Mouse (Mus musculus) adrenal gland, adult 18-20 months (tissue): ENCODE data around the gene Rnf10. TPM values are rescaled to one million over a fixed set of nuclear protein-coding genes. Genes with fewer than 3 reads are reported as not detected.
A peak's percentile ranks its signal among the peaks of the same experiment; 100 is the strongest.

ENCODE experiments used
- DNase-seq, 2 experiments: peaks; one replicate each; pipeline ENCODE4 v3.0.0; 2021 to 2022; ENCODE audit warnings: low spot score in 2 of 2
- total RNA-seq, 2 experiments: library from RNA; stranded (reverse); gene quantifications; 1 replicate in 1 of 2; 2 replicates in 1 of 2; pipeline ENCODE4 v1.2.3; 2021

Gene Rnf10
- total RNA-seq, 2 experiments from 2014 or later, result 224 to 268 TPM

DNA sequence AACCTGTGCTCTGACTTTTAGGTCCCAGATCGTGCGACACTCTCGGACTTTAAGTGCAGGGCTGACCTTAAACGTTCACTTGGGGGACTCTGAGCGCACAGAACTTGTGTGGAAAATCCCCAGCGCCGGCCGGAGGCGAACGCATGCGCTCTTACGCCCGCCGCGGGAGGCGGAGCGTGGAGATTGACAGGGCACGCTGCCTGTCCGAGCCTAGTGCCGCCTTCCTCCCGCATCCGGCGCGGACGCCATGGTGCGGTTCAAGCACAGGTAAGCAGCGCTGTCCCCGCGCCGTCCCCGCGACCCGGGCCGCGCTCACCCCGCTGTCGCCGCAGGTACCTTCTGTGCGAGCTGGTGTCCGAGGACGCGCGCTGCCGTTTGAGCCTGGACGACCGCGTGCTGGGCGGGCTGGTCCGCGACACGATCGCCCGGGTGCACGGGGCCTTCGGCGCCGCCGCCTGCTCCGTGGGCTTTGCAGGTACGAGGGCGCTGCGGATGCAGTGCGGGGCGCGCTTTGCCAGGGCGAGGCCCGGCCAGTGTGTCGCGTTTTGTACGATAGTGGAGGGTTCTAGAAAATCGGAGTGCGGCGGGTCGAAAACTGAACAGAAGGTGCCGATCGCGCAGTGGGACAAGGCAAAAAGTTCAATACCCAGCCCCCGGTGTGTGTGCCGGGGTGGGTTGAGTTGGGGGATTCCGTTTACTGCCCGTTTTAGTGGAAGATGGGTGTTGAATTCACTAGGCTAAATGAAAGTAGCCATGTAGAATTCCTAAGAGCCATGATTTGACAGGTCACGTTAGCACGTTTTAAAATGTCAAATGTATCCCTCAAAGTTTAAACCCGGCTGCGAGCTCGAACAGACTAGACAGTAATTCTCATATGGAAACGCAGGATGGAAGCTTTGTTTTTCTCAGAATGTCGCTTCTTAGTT lies 34.6 kb downstream of the Rnf10 start:
- DNase-seq, result peak; percentile 92 to 93

DNA sequence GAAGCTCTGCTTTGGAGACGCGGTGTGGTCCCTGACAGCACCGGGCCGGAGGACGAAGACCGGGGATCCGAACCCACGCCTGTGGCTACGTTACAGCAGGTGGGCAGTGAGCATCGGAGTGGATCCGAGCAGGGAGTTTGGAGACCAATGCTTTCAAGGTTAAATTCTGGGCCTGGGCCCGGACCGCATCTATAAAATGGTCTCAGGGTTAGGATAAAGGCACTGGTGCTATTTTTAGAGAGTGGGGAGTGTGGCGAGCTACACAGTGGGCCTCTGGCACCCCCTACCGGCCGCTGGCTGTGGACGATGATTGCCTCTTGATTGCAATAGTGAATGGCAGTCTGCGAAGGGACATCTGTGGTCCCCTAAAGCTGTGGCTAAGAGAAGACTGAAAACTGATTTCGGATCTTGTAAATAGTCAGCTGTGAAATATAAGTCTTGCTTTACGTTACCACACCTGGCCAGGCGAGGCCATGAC lies 36.9 kb downstream of the Rnf10 start, which contains the start of gene Pop5:
TSS of gene Pop5 (plus strand) at position 51 of the 478 bp plus-strand sequence.
- peak; percentile 90 to 93 for DNase-seq

DNA sequence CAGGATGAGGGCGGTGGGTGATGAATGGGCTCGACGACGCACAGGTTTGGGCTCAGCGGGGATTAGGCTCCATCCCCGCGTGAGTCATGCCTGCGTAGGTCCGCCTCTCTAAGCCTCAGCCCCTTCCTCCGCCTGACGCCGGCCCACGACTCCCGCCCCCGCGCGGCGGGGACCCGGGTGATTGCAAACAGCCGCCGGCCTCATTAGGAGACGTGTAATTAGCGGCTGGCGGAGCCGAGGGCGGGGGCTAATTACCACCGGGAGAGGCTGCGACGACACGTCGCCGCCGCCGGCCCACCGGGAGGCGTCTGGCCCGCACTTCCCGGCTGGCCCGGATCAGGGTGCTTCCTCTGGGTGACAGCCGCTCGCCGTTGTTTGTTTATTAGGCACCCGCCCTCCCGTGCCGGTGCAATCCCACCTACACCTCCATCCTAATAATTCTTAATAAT lies 37.4 kb downstream of the Rnf10 start:
- peak; percentile 73 to 76 for DNase-seq

DNA sequence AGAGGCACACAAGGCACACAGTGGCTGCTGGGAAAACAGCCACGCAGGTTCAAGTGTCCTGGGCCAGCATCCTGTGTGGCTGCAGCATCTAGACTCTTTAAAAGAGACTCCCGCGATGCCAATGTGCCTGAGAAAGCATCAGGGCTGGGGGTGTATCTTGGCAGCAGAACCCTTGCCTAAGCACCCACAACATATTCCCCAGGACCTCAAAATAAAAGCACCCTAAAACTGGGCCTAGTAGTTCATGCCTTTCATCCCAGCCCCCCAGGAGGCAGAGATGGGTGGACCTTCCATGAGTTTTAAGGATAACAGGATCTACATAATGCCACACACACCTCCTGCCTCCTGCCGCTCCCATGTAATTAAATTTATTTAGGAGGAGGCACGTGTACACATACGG lies 38.2 kb downstream of the Rnf10 start:
- no peak for DNase-seq

DNA sequence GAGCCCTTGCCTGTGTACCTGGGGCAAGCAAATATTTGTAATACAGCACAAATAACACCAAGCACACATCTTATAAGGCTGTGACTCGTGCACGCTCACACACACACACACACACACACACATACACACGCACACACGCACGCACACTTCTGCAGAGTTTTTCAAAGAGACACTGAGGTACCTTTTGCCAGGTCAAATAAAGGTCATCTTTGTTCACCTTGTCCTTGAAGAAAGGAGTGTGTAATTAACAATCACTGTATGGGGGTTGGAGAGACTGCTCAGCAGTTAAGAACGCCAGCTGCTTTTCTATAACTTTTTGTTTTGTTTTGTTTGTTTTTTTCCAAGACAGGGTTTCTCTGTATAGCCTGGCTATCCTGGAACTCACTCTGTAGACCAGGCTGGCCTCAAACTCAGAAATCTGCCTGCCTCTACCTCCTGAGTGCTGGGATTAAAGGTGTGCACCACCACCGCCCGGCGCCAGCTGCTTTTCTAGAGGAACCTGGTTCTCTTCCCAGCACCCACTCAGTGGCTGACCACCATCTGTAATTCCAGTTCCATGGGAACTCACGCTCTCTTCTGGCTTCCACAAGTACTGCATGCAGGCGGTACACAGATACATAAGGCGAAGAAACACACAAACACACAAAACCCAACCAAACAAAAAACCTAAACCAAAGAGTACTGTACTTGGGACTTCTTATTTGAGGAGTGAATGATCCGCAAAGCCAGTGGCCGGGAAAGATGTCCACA lies 39.5 kb downstream of the Rnf10 start:
- DNase-seq, result no peak

DNA sequence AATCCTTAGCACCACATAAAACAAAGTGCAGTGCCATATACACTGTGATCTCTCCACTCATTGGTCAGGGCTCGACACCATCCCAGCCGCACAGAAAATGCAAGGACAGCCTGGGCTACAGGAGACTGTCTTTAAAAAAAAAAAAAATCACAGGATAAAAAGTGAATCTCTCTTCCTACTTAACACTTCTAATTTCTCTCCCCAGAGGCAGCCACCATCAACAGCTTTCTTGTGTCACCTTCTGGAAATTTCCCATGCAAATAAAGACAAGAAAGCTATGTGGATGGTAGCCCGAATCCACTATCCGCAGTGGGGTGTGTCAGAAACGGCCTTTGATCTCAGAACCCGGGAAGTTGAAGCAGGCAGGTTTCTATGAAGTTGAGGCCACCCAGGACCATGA lies 40.2 kb downstream of the Rnf10 start:
- no peak for DNase-seq

DNA sequence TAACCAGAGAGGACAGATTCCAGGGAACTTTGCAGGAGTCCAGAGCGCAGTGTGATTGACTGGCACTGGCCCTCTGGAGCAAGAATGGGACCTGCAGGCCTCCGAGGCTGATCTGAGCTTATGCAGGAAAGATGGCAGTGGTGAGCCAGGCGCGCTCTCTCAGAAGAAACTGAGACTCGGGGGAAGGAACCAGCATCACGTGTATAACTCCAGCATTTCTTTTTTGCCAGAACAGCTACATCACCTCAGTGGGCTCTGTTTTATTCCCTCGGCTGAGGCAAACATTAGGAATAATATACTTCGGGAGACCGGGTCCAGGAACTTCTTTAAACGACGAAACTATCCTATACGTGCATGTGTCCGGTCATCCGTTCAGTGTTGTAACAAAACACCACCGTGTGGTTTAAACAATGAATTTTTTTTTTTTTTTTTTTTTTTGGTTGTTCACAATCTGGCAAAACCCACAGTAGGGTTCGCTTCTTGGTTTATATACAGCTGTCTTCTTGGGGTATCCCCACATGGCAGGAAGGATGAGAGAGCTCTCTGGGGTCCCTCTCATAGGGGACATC lies 41.1 kb downstream of the Rnf10 start:
- no peak for DNase-seq

DNA sequence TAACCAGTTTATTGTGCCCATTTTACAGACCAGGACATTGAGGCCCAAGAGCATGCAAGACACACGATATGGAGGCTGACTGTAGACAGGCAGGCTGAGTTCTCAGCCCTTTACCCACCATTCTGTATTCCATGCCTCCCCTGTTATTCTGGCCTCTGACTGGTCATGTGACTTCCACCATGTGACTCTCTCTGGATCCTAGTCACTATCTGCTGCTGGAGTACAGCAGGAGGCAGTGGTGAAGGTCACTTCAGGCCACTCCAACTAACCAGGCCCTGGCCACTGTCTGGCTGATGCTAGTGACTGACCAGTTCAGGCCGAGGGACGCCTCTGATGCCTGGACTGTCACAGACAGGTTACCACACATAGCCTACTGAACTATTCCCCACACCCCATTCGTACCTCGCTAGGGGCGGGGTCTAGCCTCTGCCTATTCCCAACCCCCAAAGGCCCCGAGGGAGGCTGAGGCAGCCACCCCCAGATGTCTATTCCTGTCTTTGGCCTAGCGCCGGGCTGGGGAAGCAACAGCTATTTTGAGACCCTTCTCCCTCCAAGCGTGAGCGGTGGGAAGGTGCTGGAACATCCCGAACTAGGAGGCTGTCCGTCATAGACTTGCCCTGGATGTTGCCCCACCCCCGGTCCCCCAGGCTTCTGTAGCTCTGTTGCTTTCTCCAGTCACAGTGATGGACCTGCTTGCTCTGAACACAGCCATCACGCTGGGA lies 41.7 kb downstream of the Rnf10 start:
- DNase-seq, result no peak

DNA sequence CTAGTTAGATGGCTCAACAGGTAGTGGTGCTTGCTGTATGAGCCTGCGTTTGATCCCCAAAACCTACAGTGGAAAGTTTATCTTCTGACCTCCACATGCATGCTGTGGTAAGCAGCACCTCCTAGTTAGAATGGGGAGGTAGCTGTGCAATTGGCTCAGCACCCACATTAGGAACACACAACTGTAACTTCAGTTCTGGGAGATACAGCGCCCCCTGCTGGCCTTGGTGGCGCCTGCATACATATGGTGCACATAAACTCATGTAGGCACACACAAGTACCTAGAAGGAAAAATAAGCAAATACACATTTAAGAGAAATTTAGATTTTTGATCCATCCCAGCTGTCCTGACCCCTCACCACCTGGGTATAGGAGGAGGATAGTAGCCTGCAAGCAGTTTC lies 50.2 kb downstream of the Rnf10 start:
- no peak for DNase-seq

DNA sequence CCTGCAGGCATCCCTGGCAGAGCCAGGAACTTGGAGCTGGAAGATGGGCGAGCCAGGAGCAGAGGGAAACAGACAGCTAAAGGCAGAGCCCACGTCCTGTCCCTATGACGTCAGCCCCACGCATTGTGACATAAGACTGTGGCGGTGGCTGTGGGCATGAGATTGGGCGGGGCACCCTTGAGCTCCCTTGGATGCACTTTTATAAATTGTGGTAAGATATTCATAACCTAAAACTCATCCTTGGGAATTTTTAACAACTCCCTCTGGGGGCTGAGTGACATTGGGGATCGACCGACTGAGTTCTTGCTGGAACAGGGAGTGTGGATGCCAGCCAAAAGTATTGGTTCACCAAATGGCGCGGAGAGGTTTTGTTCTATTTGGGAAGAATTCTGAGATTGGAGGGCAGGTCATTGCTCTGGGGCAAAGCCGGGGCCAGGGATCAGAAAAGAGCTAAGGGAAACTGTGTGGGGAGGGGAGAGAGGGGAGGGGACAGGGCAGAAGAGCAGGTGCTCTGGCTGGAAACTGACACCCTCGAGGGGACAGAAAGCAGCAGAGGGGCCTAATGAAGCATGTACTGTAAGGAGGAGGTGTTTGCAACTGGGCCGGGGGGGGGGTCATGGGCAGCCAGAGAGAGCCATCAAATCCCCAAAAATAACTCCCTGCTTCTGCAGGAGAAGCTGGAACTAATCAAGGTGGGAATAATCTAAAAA lies 51.6 kb downstream of the Rnf10 start:
- no peak for DNase-seq

DNA sequence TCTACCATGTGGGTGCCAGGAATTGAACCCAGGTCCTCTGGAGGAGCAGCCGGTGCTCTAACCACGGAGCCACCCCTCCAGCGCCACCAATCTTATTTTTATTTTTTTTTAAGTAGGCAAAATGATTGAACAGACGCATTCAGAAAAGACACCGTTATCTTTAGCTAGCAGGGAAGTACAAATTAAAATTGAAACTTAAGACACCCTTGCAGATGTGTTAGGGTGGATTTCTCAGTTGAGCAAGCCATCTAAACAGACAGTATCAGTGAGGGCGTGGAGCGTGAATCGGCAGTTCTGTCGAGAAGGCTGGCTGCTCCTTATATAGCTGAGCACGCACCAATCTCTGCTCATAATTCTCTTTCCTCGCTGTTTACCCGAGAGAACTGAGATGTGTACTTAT lies 54.7 kb downstream of the Rnf10 start:
- DNase-seq, result no peak

DNA sequence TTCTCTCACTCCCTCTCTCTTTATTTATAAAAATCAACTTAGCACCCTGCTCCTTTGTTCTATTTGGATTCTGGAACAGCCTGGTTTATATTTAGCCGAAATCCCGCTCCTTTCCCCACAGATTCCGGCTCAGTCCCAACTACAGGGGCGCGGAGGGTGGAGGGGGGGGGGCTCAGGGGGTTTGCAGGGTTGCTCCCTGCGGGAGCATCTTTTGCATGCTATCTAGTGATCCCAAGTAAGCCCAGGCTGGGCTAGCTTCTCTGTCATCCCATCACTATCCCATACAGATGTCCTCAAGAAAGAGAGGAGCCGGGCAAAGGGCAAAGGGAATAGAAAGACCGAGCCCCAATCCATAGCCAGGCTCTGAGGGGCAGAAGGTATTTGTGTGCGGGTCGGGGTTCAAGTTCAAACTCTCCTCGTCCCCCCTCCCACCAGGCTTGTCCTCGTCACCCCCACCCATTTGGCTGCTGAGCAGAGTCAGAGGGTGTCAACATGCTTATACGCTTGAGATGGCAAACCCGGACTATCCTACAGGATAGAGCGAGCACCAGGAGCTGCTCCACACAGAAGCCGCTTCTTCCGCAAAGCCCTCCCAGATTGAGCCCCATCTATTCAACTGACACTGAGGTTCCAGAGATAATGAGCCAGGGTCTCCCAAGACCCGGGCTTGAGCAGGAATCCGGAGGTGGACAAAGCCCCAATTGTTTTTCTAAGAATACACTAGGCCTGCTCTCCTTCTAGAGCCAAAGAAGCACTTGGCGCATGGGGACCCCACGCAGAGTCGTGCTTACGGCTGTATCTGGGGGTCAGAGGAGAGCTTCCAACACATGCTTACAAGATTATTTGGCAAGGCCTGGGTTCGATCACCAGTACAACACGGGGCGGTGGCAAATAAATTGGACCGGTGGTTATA lies 57.2 kb downstream of the Rnf10 start:
- DNase-seq, result no peak

DNA sequence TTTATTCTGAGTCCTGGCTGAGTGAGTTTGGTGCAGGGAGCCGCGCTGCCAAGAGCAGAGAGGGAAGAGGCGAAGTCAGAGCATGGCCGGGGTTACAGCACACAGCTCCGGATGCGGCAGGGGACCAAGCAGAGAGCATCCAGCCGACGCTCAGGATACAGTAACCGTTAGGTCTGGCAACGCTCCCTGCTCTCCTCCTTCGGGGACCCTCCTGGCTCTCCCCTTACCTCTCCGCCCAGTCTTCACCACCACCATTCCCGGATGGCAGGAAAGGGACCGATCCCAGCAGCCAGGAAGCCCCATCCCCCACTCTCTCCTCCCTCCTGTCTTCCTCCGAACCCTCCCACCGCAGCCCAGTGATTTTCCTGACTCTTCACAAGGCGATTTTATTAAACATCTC lies 57.8 kb downstream of the Rnf10 start:
- DNase-seq, result no peak

DNA sequence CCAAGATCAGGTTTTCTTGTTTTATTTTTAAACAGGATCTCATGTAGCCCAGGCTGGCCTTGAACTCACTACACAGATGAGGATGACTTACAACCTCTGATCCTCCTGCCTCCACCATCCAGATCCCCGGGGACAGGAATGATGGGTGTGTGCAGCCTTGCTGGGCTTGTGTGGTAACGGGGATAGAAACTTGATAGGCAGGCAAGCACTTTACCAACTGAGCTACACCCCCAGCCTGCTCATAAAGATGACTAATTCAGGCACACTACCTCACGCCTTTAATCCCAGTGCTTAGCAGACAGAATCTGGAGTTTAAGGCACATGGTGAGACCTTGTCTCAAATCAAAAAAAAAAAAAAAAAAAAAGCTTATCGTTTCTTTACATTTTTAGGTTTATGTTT lies 59.8 kb downstream of the Rnf10 start:
- no peak for DNase-seq

DNA sequence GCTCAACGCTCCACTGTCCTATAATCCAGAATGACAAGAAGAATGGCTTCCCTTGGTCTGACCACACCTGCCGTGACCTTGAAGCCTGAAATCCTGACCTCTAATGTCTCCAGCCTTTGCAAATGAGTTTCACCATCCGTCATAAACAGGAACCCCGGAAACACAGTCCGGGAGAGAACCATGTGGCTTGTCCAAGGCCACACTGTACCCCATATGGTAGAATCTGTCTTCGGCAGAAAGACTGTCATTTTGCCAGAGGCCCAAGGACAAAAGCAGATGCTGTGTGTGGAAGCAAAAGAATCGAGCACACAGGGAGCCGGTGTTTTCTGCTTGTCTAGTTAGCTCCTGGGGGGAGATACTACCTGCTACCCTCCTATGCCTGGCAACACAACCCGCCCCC lies 60.2 kb downstream of the Rnf10 start:
- no peak for DNase-seq

DNA sequence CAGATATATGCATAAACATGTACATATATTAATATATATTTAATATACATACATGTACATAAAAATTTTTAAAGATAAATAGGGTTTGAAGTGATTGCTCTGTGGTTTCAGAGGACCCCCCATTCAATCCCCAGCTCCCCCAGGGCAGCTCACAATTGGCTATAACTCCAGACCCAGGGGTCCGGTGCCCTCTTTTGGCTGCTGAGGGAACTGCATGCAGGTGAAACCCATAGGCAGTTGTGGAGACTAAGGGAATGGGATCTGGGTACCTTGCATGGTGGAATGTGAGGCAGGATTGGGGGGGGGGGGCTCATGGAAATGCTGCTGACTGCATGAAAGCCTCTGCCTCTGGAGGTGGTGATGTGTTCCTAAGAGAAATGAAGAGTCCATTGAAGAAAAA lies 62.3 kb downstream of the Rnf10 start:
- DNase-seq, result peak; percentile 50 to 61

DNA sequence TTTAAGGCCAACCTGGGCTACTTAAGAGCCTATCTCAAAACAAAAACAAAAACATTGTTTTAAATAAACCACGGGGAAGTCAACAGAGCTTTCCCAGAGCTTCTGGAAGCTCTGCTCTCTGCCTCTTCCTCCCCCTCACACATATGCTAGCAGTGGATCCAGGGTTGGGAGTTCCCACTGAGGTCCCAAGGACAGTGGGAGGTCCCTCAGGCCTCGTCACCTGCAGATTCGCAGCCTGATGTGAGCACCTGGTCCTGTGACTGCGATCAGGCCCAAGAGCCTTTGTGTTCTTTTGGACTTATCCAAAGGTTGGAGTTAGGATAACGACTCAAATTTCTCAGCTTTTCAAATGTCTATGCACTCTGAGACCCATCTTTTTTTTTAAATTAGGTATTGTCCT lies 64.1 kb downstream of the Rnf10 start:
- no peak for DNase-seq

DNA sequence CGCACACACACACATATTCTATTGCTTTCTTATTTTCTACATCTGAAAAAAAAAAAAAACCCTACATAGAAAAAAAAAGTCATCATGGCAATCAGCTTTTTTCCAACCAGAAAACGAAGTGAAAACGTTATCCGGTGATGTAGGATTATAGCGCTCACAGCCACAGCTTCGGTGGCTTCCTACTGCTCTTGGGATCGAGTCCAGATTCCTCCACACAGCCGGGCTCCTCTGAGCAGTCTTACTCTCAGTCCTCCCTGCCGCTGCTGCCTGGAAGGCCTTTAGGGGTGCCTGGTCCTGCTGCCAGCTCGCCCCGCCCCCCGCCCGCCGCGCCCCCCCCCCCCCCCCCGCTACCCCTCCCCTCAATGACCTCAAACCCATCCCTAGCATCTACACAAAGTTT lies 64.8 kb downstream of the Rnf10 start:
- no peak for DNase-seq

DNA sequence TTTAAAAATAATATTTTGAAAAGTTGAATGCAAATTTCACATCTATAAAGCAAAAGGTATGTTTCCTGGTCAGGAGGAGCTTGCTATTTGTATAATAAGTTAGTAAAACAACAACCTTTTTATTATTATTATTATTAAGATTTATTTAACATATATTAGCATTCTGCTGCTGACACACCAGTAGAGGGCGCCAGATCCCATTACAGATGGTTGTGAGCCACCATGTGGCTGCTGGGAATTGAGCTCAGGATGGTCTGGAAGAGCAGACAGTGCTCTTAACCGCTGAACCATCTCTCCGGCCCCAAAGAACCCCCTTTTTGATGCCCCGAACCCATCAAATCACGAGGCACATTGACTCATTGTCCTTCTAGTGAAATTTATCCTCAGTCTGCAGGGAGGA lies 65.5 kb downstream of the Rnf10 start:
- DNase-seq, result no peak
